Mouse (Mus musculus): ENCODE measurements around the gene Ehbp1. TPM values are rescaled to one million over a fixed set of nuclear protein-coding genes. Genes with fewer than 3 reads are reported as not detected.

Gene Ehbp1
- total and polyA plus RNA-seq, 3 experiments: 2.5 to 4.0 (median 3.1) TPM

- TF ChIP-seq UBTF (IDR thresholded peaks at IDR 0.05; ENCODE audit: low read depth, low read length) (no peak), SIN3A (IDR thresholded peaks at IDR 0.05; ENCODE audit: low read length) (no peak)
- Histone ChIP-seq H3K4me3 (replicated peaks in 1 of 3; ENCODE audit: low read depth in 2 of 3, low read length in 2 of 3, poor library complexity in 1 of 3) (no peak overlapping the region), H3K36me3 (replicated peaks in 1 of 2; ENCODE audit: control insufficient read depth in 1 of 2, insufficient read depth in 1 of 2, low read length in 1 of 2) (no peaks in the 10 kb centered on the region), H3K4me1 (ENCODE audit: control insufficient read depth in 1 of 2, insufficient read depth in 2 of 2) (no peaks in the 10 kb centered on the region), H3K27me3 (replicated peaks) (no peaks in the 10 kb centered on the region), H3K79me2 (replicated peaks; ENCODE audit: control insufficient read depth, extremely low read depth, insufficient read depth, poor library complexity, severe bottlenecking) (no peaks in the 10 kb centered on the region), H3K4me2 (ENCODE audit: insufficient read depth, low read depth, poor library complexity, severe bottlenecking) (no peak overlapping the region), H3K27ac (ENCODE audit: insufficient read depth, low read depth) (no peak overlapping the region), H3K9me3 (replicated peaks; ENCODE audit: low read length) (no peaks in the 10 kb centered on the region), H3K9ac (ENCODE audit: insufficient read depth, low read depth) (no peak overlapping the region)
- in situ Hi-C loops (cut with MboI; ENCODE audit: low pct_ligation_motif_present, low pct_unique_long_range_greater_than_20kb, low sequenced_read_pairs): no loop called here
- DNase-seq (ENCODE audit: extremely low read depth): no peak
- dilution Hi-C loops (cut with MboI; ENCODE audit: extremely low pct_ligation_motif_present, extremely low pct_unique_long_range_greater_than_20kb, low sequenced_read_pairs): no loop called here
These were observed 160.3 kb downstream of the Ehbp1 start for GRCm38 (mm10) chr11:22181530-22182501.

GRCm38 (mm10) chr11:22180146-22180545 is 161.9 kb downstream of the Ehbp1 start:
- Histone ChIP-seq H3K79me2 (replicated peaks; ENCODE audit: control insufficient read depth, extremely low read depth, insufficient read depth, poor library complexity, severe bottlenecking) (no peaks in the 10 kb centered on the region), H3K9me3 (replicated peaks; ENCODE audit: low read length) (no peaks in the 10 kb centered on the region), H3K4me1 (ENCODE audit: control insufficient read depth in 1 of 2, insufficient read depth in 2 of 2) (no peaks in the 10 kb centered on the region), H3K9ac (ENCODE audit: insufficient read depth, low read depth) (no peak overlapping the region), H3K27ac (ENCODE audit: insufficient read depth, low read depth) (no peak overlapping the region), H3K36me3 (replicated peaks in 1 of 2; ENCODE audit: control insufficient read depth in 1 of 2, insufficient read depth in 1 of 2, low read length in 1 of 2) (no peaks in the 10 kb centered on the region), H3K27me3 (replicated peaks) (no peaks in the 10 kb centered on the region), H3K4me2 (ENCODE audit: insufficient read depth, low read depth, poor library complexity, severe bottlenecking) (no peak overlapping the region), H3K4me3 (replicated peaks in 1 of 3; ENCODE audit: low read depth in 2 of 3, low read length in 2 of 3, poor library complexity in 1 of 3) (no peak overlapping the region)
- no peak for DNase-seq (ENCODE audit: extremely low read depth)
- dilution Hi-C loops (cut with MboI; ENCODE audit: extremely low pct_ligation_motif_present, extremely low pct_unique_long_range_greater_than_20kb, low sequenced_read_pairs): no loop called here
- TF ChIP-seq IRF4 (IDR thresholded peaks at IDR 0.05; ENCODE audit: low read depth, low read length): no peak
- no peak for TF ChIP-seq ZKSCAN1 (IDR thresholded peaks at IDR 0.05; ENCODE audit: borderline replicate concordance, low read depth, low read length)
- TF ChIP-seq EP300 (IDR thresholded peaks at IDR 0.05; ENCODE audit: low read length): no peak
- TF ChIP-seq MYC (IDR thresholded peaks at IDR 0.05; ENCODE audit: low read depth, low read length): no peak
- TF ChIP-seq CHD2 (IDR thresholded peaks at IDR 0.05; ENCODE audit: low read length): no peak
- TF ChIP-seq MAZ (IDR thresholded peaks at IDR 0.05; ENCODE audit: low read depth, low read length): no peak
- no peak for TF ChIP-seq UBTF (IDR thresholded peaks at IDR 0.05; ENCODE audit: low read depth, low read length)
- in situ Hi-C loops (cut with MboI; ENCODE audit: low pct_ligation_motif_present, low pct_unique_long_range_greater_than_20kb, low sequenced_read_pairs): no loop called here

- Histone ChIP-seq H3K4me1 (ENCODE audit: control insufficient read depth in 1 of 2, insufficient read depth in 2 of 2) (no peaks in the 10 kb centered on the region), H3K27me3 (replicated peaks) (no peaks in the 10 kb centered on the region), H3K27ac (ENCODE audit: insufficient read depth, low read depth) (no peak overlapping the region), H3K4me2 (ENCODE audit: insufficient read depth, low read depth, poor library complexity, severe bottlenecking) (no peak overlapping the region), H3K79me2 (replicated peaks; ENCODE audit: control insufficient read depth, extremely low read depth, insufficient read depth, poor library complexity, severe bottlenecking) (no peaks in the 10 kb centered on the region), H3K9me3 (replicated peaks; ENCODE audit: low read length) (no peaks in the 10 kb centered on the region), H3K9ac (ENCODE audit: insufficient read depth, low read depth) (no peak overlapping the region), H3K36me3 (replicated peaks in 1 of 2; ENCODE audit: control insufficient read depth in 1 of 2, insufficient read depth in 1 of 2, low read length in 1 of 2) (no peaks in the 10 kb centered on the region), H3K4me3 (replicated peaks in 1 of 3; ENCODE audit: low read depth in 2 of 3, low read length in 2 of 3, poor library complexity in 1 of 3) (no peak overlapping the region)
- dilution Hi-C loops (cut with MboI; ENCODE audit: extremely low pct_ligation_motif_present, extremely low pct_unique_long_range_greater_than_20kb, low sequenced_read_pairs) (no loop called here), in situ Hi-C loops (cut with MboI; ENCODE audit: low pct_ligation_motif_present, low pct_unique_long_range_greater_than_20kb, low sequenced_read_pairs) (no loop called here)
- DNase-seq (ENCODE audit: extremely low read depth): no peak
- TF ChIP-seq ZMIZ1 (IDR thresholded peaks at IDR 0.05; ENCODE audit: low read depth, low read length) (no peak), SMC3 (IDR thresholded peaks at IDR 0.05; ENCODE audit: low read depth, low read length) (no peak), NRF1 (IDR thresholded peaks at IDR 0.05; ENCODE audit: low read depth, low read length) (no peak), MAX (IDR thresholded peaks at IDR 0.05; ENCODE audit: low read length) (no peak), GABPA (IDR thresholded peaks at IDR 0.05; ENCODE audit: insufficient replicate concordance, low read depth, low read length) (no peak), MEF2A (IDR thresholded peaks at IDR 0.05; ENCODE audit: borderline replicate concordance, low read depth, low read length) (no peak), PAX5 (IDR thresholded peaks at IDR 0.05; ENCODE audit: low read length) (no peak), SIN3A (IDR thresholded peaks at IDR 0.05; ENCODE audit: low read length) (no peak), JUN (IDR thresholded peaks at IDR 0.05; ENCODE audit: insufficient read depth, low read depth, low read length) (no peak)
These were observed 163.5 kb downstream of the Ehbp1 start for GRCm38 (mm10) chr11:22178569-22178968.

Data from CH12.LX (cell line).